Mouse (Mus musculus) hindbrain, embryonic 14.5 days (tissue): Measurements from ENCODE around the gene Gstz1. TPM values are rescaled to one million over a fixed set of nuclear protein-coding genes. Genes with fewer than 3 reads are reported as not detected.

Experiments used
- polyA plus RNA-seq: library from polyadenylated mRNA; unstranded; fragments of >200 nt; fragmentation: Nextera tagmentation; extraction: Ambion mirVana; gene quantifications from 2 replicates; pipeline ENCODE4 v1.2.1, GENCODE M21; 2014

Gstz1 gene
- polyA plus RNA-seq, 1 experiment from 2014 or later, result 31.9 TPM

Other genes starting within 250 kb of the Gstz1 start
- gene Cipc, start 200.1 kb upstream of the Gstz1 start, polyA plus RNA-seq, result 46.8 and 52.1 TPM in 2 replicates
- 14.9 and 15.6 TPM in 2 replicates for gene Zdhhc22, start 156.7 kb upstream of the Gstz1 start, polyA plus RNA-seq
- gene Tmem63c, start 125.8 kb upstream of the Gstz1 start, polyA plus RNA-seq, result 13.8 and 16.2 TPM in 2 replicates
- 3.2 and 5.0 TPM in 2 replicates for gene Ngb, start 44.6 kb upstream of the Gstz1 start, polyA plus RNA-seq
- 15.1 and 19.6 TPM in 2 replicates for gene Pomt2, start 803 bp downstream of the Gstz1 start, polyA plus RNA-seq
- 1.3 and 1.6 TPM in 2 replicates for gene Samd15, start 52.6 kb downstream of the Gstz1 start, polyA plus RNA-seq
- 6.9 and 7.8 TPM in 2 replicates for gene Tmed8, start 53.3 kb downstream of the Gstz1 start, polyA plus RNA-seq
- gene Noxred1, start 91.6 kb downstream of the Gstz1 start, polyA plus RNA-seq, result 1.7 and 2.4 TPM in 2 replicates
- gene Vipas39, start 119.1 kb downstream of the Gstz1 start, polyA plus RNA-seq, result 56.7 and 58.9 TPM in 2 replicates
- 169 and 181 TPM in 2 replicates for gene Ahsa1, start 119.3 kb downstream of the Gstz1 start, polyA plus RNA-seq
- 0.86 and 1.3 TPM in 2 replicates for gene Ism2, start 152.5 kb downstream of the Gstz1 start, polyA plus RNA-seq
- gene Sptlc2, start 241.2 kb downstream of the Gstz1 start, polyA plus RNA-seq, result 72.0 and 72.5 TPM in 2 replicates